Mouse (Mus musculus) left cerebral cortex, adult 6 months (tissue): ENCODE results near the gene Serp2. TPM values are rescaled to one million over a fixed set of nuclear protein-coding genes. Genes with fewer than 3 reads are reported as not detected.

Experiments used
- long read RNA-seq, 2 experiments: library from polyadenylated mRNA; unstranded; transcript quantifications; one replicate each; pipeline ENCODE4 v2.0.0; 2019 to 2020
- polyA plus RNA-seq: library from polyadenylated mRNA; unstranded; fragments of <200 nt; fragmentation: Nextera tagmentation; gene quantifications from 2 replicates; pipeline ENCODE4 v1.2.3, GENCODE M21; 2021

Serp2 gene
- 550 and 567 TPM in 2 replicates for polyA plus RNA-seq
- long read RNA-seq, experiment 1, transcript Serp2-201 (3 exons, 748 nt): major isoform, 89 of 117 reads
- long read RNA-seq, experiment 1, transcript Serp2-204 (2 exons, 705 nt): minor isoform, 9 of 117 reads
- long read RNA-seq, experiment 1, partial matches to known transcripts: 1 of 117 reads
- long read RNA-seq, experiment 1, other reads (novel, unspliced or antisense): 17 of 117 reads
- long read RNA-seq, experiment 2, transcript Serp2-204 (2 exons, 705 nt): minor isoform, 56 of 428 reads
- long read RNA-seq, experiment 2, transcript Serp2-201 (3 exons, 748 nt): major isoform, 307 of 428 reads
- long read RNA-seq, experiment 2, partial matches to known transcripts: 9 of 428 reads
- long read RNA-seq, experiment 2, other reads (novel, unspliced or antisense): 55 of 428 reads

DNA sequence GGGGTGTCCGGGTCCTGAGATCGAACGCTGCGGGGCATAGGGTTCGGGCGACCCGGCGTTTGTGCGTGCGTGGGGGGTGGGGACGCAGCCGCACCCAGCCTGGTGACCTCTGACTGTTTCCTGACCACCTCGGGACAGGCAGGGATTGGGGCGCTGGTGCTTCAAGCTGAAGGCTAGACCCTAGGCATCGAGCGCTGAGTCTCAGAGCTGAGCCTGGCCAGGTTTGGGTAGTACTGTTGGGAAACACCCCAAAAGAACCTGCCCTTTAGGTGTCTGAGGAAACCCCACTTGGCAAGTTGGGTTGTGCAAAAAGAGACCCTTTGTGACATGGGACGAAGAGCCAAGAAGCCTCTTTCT lies at the start of gene Serp2:
TSS of gene Serp2 (minus strand) at position 38 of the 357 bp plus-strand sequence.

Other genes starting within 250 kb of the Serp2 start
- gene Tsc22d1, start 141.9 kb downstream of the Serp2 start, polyA plus RNA-seq: 353 and 432 TPM in 2 replicates